Mouse (Mus musculus) liver, postnatal 0 days (tissue): Measurements from ENCODE around the gene Bnip1.

Source experiments
- CTCF ChIP-seq: sonication (generic); IDR thresholded peaks from 2 replicates; pipeline ENCODE4 v1.5.1; 2016; ENCODE audit warnings: antibody characterized with exemption, low read depth
- EP300 ChIP-seq: IDR thresholded peaks from 2 replicates; pipeline ENCODE4 v1.6.1; 2016; ENCODE audit warnings: antibody characterized with exemption, low read depth, mild to moderate bottlenecking

- TF ChIP-seq CTCF: no peak
- no peak for TF ChIP-seq EP300
These were observed 56.1 kb downstream of the Bnip1 start for GRCm38 (mm10) chr17:26836786-26837545.
